Mouse (Mus musculus) hindbrain, embryonic 14.5 days (tissue): ENCODE data around the gene Bpifc. TPM values are rescaled to one million over a fixed set of nuclear protein-coding genes. Genes with fewer than 3 reads are reported as not detected.

ENCODE experiments used
- polyA plus RNA-seq: library from polyadenylated mRNA; unstranded; fragments of >200 nt; fragmentation: Nextera tagmentation; extraction: Ambion mirVana; gene quantifications from 2 replicates; pipeline ENCODE4 v1.2.1, GENCODE M21; 2014

The Bpifc gene
- polyA plus RNA-seq, 1 experiment from 2014 or later, result not detected

Other genes starting within 250 kb of the Bpifc start
- 68.3 and 74.7 TPM in 2 replicates for gene Pwp1, start 182.4 kb downstream of the Bpifc start, polyA plus RNA-seq
- 31.0 and 39.1 TPM in 2 replicates for gene Prdm4, start 94.8 kb downstream of the Bpifc start, polyA plus RNA-seq
- 0.17 and 0.39 TPM in 2 replicates for gene Ascl4, start 84.2 kb downstream of the Bpifc start, polyA plus RNA-seq
- 154 and 160 TPM in 2 replicates for gene Rtcb, start 54.1 kb downstream of the Bpifc start, polyA plus RNA-seq
- 22.3 and 24.7 TPM in 2 replicates for gene Fbxo7, start 10.1 kb upstream of the Bpifc start, polyA plus RNA-seq